Mouse (Mus musculus): Measurements from ENCODE around the gene Crlf2.

Crlf2 gene

GRCm38 (mm10) chr5:109558404-109559160 is at the start of gene Crlf2:
Crlf2 (minus strand) TSS chr5:109558993.
- DNase-seq (ENCODE audit: low spot score in 2 of 2), result peak; percentile 88 to 95

GRCm38 (mm10) chr5:109602585-109602984 is 43.8 kb upstream of the Crlf2 start:
- DNase-seq (ENCODE audit: low spot score in 2 of 2), result no peak

- no peak for DNase-seq (ENCODE audit: low spot score in 2 of 2)
Observed at GRCm38 (mm10) chr5:109601080-109601479, 42.3 kb upstream of the Crlf2 start.

GRCm38 (mm10) chr5:109598876-109599275 is 40.1 kb upstream of the Crlf2 start:
- no peak for DNase-seq (ENCODE audit: low spot score in 2 of 2)

- no peak for DNase-seq (ENCODE audit: low spot score in 2 of 2)
Observed at GRCm38 (mm10) chr5:109596647-109597046, 37.9 kb upstream of the Crlf2 start.

- no peak for DNase-seq (ENCODE audit: low spot score in 2 of 2)
Observed at GRCm38 (mm10) chr5:109562829-109563228, 4.0 kb upstream of the Crlf2 start.

- no peak for DNase-seq (ENCODE audit: low spot score in 2 of 2)
Observed at GRCm38 (mm10) chr5:109559191-109559590, 398 bp upstream of the Crlf2 start.

GRCm38 (mm10) chr5:109558123-109558403 is 730 bp downstream of the Crlf2 start:
- no peak for DNase-seq (ENCODE audit: low spot score in 2 of 2)

GRCm38 (mm10) chr5:109557321-109558122 is 1.3 kb downstream of the Crlf2 start:
- DNase-seq (ENCODE audit: low spot score in 2 of 2), result peak; percentile 89 to 92

- DNase-seq (ENCODE audit: low spot score in 2 of 2), result peak; percentile 83 to 89
Observed at GRCm38 (mm10) chr5:109556591-109557320, 2.0 kb downstream of the Crlf2 start.

GRCm38 (mm10) chr5:109555676-109556571 is 2.9 kb downstream of the Crlf2 start:
- DNase-seq (ENCODE audit: low spot score in 2 of 2), result peak; percentile 31 to 69

GRCm38 (mm10) chr5:109555236-109555675 is 3.5 kb downstream of the Crlf2 start:
- DNase-seq (ENCODE audit: low spot score in 2 of 2), result no peak

- DNase-seq (ENCODE audit: low spot score in 2 of 2), result peak in 1 of 2 experiments; percentile 17
Observed at GRCm38 (mm10) chr5:109554091-109555050, 4.4 kb downstream of the Crlf2 start.

GRCm38 (mm10) chr5:109553160-109553930 is 5.4 kb downstream of the Crlf2 start:
- peak in 1 of 2 experiments; percentile 23 for DNase-seq (ENCODE audit: low spot score in 2 of 2)

GRCm38 (mm10) chr5:109552541-109552940 is 6.3 kb downstream of the Crlf2 start:
- DNase-seq (ENCODE audit: low spot score in 2 of 2), result no peak

GRCm38 (mm10) chr5:109552116-109552515 is 6.7 kb downstream of the Crlf2 start:
- DNase-seq (ENCODE audit: low spot score in 2 of 2), result no peak

- no peak for DNase-seq (ENCODE audit: low spot score in 2 of 2)
Observed at GRCm38 (mm10) chr5:109551041-109551765, 7.6 kb downstream of the Crlf2 start.

GRCm38 (mm10) chr5:109550225-109550935 is 8.4 kb downstream of the Crlf2 start:
- no peak for DNase-seq (ENCODE audit: low spot score in 2 of 2)
